Mouse (Mus musculus) splenic B cell, adult 2 months (primary cell): ENCODE measurements around the gene Gm16368.
"Not testable (repeated sequence)": the region's sequence is repeated elsewhere in the genome, so short reads cannot be mapped to it uniquely, and the experiment has no call there.

Source experiments
- DNase-seq: peaks from one replicate; pipeline ENCODE4 v3.0.0-alpha.2; 2011; ENCODE audit warnings: low read depth, low spot score
- H3K27me3 ChIP-seq: 2 replicates; pipeline ENCODE4 v1.6.1; 2012; ENCODE audit warnings: mild to moderate bottlenecking, low read length, moderate library complexity, mixed read lengths; ENCODE audit not compliant: control insufficient read depth, poor library complexity, insufficient read depth, severe bottlenecking
- H3K36me3 ChIP-seq: 2 replicates; pipeline ENCODE4 v1.6.1; 2012; ENCODE audit warnings: mild to moderate bottlenecking, low read length, moderate library complexity, mixed read lengths; ENCODE audit not compliant: control insufficient read depth, poor library complexity, insufficient read depth, severe bottlenecking

Gm16368 gene

DNA sequence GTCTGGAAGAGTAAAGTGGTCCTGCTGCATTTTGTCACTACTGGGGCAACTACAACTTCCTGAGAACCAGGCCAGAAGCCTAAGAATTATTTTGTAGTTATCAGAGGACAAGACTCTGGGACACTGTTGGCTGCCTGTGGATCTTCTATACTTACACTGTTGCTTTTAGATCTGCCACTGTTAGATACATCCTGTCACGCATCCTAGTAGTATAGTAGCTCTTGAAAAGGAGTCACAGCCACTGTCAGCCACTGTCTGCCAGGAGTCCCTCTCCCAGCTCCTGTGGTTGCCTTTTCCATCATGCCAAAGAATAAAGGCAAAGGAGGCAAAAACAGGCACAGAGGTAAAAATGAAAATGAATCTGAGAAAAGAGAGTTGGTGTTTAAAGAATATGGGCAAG lies at the start of gene Gm16368:
TSS of gene Gm16368 (plus strand) at position 301 of the 400 bp plus-strand sequence.
- not testable (repeated sequence) for DNase-seq, H3K27me3 ChIP-seq, H3K36me3 ChIP-seq

DNA sequence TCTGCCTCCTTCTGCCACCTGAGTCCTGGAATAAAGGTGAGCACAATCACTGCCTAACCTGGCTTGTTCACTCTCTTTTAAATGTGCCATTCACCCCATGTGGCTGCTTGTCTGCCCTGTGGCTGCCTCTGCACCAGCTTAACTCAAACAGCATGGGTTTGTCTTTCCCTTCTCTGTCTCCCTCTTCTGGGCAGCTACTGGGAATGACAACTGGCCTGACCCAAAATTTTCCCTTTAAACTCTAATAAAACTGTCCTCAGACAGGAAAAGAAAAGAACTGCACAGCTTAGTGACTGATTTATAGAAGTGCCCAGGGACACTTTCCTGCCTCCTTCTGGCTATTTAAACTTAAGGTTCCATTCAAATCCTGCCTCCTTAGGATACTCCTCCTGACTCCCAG lies 44.4 kb upstream of the Gm16368 start:
- H3K27me3 ChIP-seq, DNase-seq, H3K36me3 ChIP-seq: not testable (repeated sequence)

DNA sequence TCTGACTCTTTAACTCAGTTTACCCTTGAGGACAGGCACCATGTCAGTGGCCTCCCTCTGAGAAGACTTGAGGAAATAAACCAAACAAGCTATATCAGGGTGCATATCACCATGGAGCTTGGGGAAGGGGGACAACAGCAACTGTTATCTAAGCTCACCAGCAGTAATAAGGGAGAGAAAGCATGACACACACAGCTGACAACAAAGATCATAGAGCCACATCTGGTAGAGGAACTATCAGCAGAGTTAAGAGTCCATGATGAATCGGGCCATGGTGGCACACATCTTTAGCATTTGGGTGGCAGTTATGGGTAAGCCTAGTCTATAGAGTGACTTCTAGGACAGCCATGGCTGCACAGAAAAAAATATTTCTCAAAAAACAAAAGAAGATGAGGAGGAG lies 43.8 kb upstream of the Gm16368 start:
- H3K36me3 ChIP-seq, DNase-seq, H3K27me3 ChIP-seq: not testable (repeated sequence)

DNA sequence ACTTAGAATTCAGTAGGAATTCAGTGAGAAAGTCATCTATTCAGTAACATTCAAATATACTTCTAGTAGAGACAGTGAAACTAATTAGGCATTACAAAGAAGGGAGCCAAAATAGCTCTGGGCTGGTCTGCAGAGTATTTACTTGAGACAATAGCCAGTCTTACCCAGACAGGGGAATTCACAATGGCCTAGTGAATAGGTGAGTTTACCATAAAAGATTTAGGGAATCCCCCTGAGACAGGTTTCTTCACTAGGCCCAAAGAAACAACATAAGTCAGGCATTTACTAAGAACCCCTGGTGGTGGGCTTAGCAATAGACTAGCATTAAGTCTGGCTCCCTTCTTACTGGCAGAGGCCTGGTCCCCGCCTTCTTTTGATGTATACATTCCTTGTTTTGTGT lies 38.3 kb upstream of the Gm16368 start:
- H3K27me3 ChIP-seq, DNase-seq, H3K36me3 ChIP-seq: not testable (repeated sequence)
